12 mouse cellular contexts compared by ENCODE assay signal in the genomic region with DNA sequence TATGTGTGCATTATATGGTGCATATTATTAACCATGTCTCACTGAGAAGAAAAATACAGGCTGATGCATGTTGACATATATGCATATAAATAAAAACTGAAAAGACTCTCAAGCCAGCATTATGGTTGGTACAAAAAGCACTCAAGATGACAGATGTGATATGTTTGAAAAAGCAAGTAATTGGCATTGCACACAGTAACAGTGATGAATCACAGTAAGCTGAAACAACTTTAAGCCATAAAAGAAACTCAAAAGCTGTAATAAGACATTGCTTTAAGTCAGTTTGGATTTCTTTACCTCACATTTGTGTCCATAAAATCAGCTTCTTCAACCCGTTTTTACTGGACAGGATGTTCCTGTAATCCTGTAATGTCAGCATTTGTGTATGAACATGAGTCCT.
"Had no signal": no experiment of that assay in that cellular context is flagged by ENCODE, and none has a peak within 500 bp of the region (broad histone marks: within the 10 kb centered on the region; RNA-seq: fewer than 3 reads in every experiment).

No protein-coding gene starts in this region.

- H3K4me3 ChIP-seq: left cerebral cortex, adult 2 months; liver, embryonic 13.5 days had no signal

- H3K9ac ChIP-seq: liver, embryonic 13.5 days had no signal

- H3K27ac ChIP-seq: left cerebral cortex, adult 2 months; liver, embryonic 13.5 days had no signal

- H3K9me3 ChIP-seq: liver, embryonic 13.5 days had no signal

- H3K4me2 ChIP-seq: liver, embryonic 13.5 days; midbrain, embryonic 11.5 days had no signal

- DNase-seq: kidney, postnatal 10 days; kidney, postnatal 36 days; layer of hippocampus, postnatal 36 days; liver, embryonic 13.5 days; lung, adult 2 months; lung, postnatal 14 days; lung, postnatal 4 days; midbrain, embryonic 14.5 days; thymus, adult 18-20 months; thymus, postnatal 36 days had no signal

- H3K36me3 ChIP-seq: liver, embryonic 13.5 days had no signal

- H3K27me3 ChIP-seq: liver, embryonic 13.5 days had no signal
